Mouse (Mus musculus) embryonic facial prominence, embryonic 15.5 days (tissue): ENCODE measurements around the gene March8. TPM values are rescaled to one million over a fixed set of nuclear protein-coding genes. Genes with fewer than 3 reads are reported as not detected.

Experiments
- ATAC-seq: fragments of 200-750 bp; cut with Nextera tagmentation; 2 replicates; pipeline ENCODE4 v1.8.0; 2017; ENCODE audit warnings: low read depth, moderate TSS enrichment; ENCODE audit not compliant: insufficient number of reproducible peaks, low FRiP score, low TSS enrichment
- H3K27ac ChIP-seq: fragments of 300-500 bp; sonication (generic); replicated peaks from 2 replicates; pipeline ENCODE4 v1.5.1; 2015; ENCODE audit warnings: mild to moderate bottlenecking, inconsistent platforms
- H3K27me3 ChIP-seq: fragments of 300-500 bp; sonication (generic); 2 replicates; pipeline ENCODE4 v1.6.1; 2015; ENCODE audit warnings: inconsistent platforms
- H3K36me3 ChIP-seq: fragments of 300-500 bp; sonication (generic); 2 replicates; pipeline ENCODE4 v1.6.1; 2015; ENCODE audit warnings: mild to moderate bottlenecking, inconsistent platforms
- H3K4me1 ChIP-seq: fragments of 300-500 bp; sonication (generic); 2 replicates; pipeline ENCODE4 v1.6.1; 2015; ENCODE audit warnings: inconsistent platforms
- H3K4me2 ChIP-seq: fragments of 300-500 bp; sonication (generic); replicated peaks from 2 replicates; pipeline ENCODE4 v1.6.1; 2015; ENCODE audit warnings: mild to moderate bottlenecking, inconsistent platforms
- H3K4me3 ChIP-seq: fragments of 300-500 bp; sonication (generic); replicated peaks from 2 replicates; pipeline ENCODE4 v1.5.1; 2015; ENCODE audit warnings: mild to moderate bottlenecking, inconsistent platforms
- H3K9ac ChIP-seq: fragments of 300-500 bp; sonication (generic); 2 replicates; pipeline ENCODE4 v1.6.1; 2015; ENCODE audit warnings: inconsistent platforms
- H3K9me3 ChIP-seq: fragments of 300-500 bp; sonication (generic); replicated peaks from 2 replicates; pipeline ENCODE4 v1.6.1; 2016; ENCODE audit warnings: inconsistent platforms
- WGBS: fragments of 180-500 bp; shearing (Covaris S2); methylation state at CpG from one replicate; pipeline ENCODE4 v1.1.7; 2015; 5-methylcytosine and 5-hydroxymethylcytosine counted together
- polyA plus RNA-seq: library from polyadenylated mRNA; unstranded; fragments of >200 nt; fragmentation: Nextera tagmentation; extraction: Ambion mirVana; gene quantifications from 2 replicates; pipeline ENCODE4 v1.2.1, GENCODE M21; 2015

The March8 gene
- polyA plus RNA-seq, 1 experiment from 2014 or later: 30.1 TPM

- Histone ChIP-seq H3K4me1 (no peaks in the 10 kb centered on the region), H3K9me3 (no peaks in the 10 kb centered on the region), H3K4me3 (no peak overlapping the region), H3K27ac (no peak overlapping the region), H3K36me3 (0 out of 2 replicates have a peak, but pooled peaks cover 4% of the 10 kb centered on the region), H3K27me3 (no peaks in the 10 kb centered on the region), H3K4me2 (no peak overlapping the region), H3K9ac (no peak overlapping the region)
- 92% methylated on average over 1 of the region's 1 CpGs for WGBS
- no peak for ATAC-seq
Measured at GRCm38 (mm10) chr6:116374136-116374535, 36.3 kb downstream of the March8 start.

GRCm38 (mm10) chr6:116374618-116375017 lies 36.8 kb downstream of the March8 start:
- Histone ChIP-seq H3K9ac (no peak overlapping the region), H3K9me3 (no peaks in the 10 kb centered on the region), H3K36me3 (0 out of 2 replicates have a peak, but pooled peaks cover 4% of the 10 kb centered on the region), H3K4me2 (no peak overlapping the region), H3K27ac (no peak overlapping the region), H3K4me1 (no peaks in the 10 kb centered on the region), H3K27me3 (no peaks in the 10 kb centered on the region), H3K4me3 (no peak overlapping the region)
- no peak for ATAC-seq

- 0 out of 2 replicates have a peak, but pooled peaks cover 4% of the 10 kb centered on the region for H3K36me3 ChIP-seq
- no peak overlapping the region for H3K4me3 ChIP-seq
- WGBS: 85% methylated on average over 7 of the region's 7 CpGs
- ATAC-seq: no peak
- no peaks in the 10 kb centered on the region for H3K9me3 ChIP-seq
- no peak overlapping the region for H3K4me2 ChIP-seq
- H3K27me3 ChIP-seq: no peaks in the 10 kb centered on the region
- no peaks in the 10 kb centered on the region for H3K4me1 ChIP-seq
- no peak overlapping the region for H3K9ac ChIP-seq
- H3K27ac ChIP-seq: no peak overlapping the region
Measured at GRCm38 (mm10) chr6:116378892-116379291, 41.1 kb downstream of the March8 start.

- Histone ChIP-seq H3K4me3 (no peak overlapping the region), H3K27me3 (no peaks in the 10 kb centered on the region), H3K36me3 (0 out of 2 replicates have a peak, but pooled peaks cover 4% of the 10 kb centered on the region), H3K4me1 (no peaks in the 10 kb centered on the region), H3K9me3 (no peaks in the 10 kb centered on the region), H3K9ac (no peak overlapping the region), H3K27ac (no peak overlapping the region), H3K4me2 (no peak overlapping the region)
- WGBS: 48% methylated on average over 3 of the region's 3 CpGs
- no peak for ATAC-seq
Measured at GRCm38 (mm10) chr6:116380157-116380556, 42.3 kb downstream of the March8 start.

GRCm38 (mm10) chr6:116381605-116382004 lies 43.8 kb downstream of the March8 start:
- H3K9me3 ChIP-seq: no peaks in the 10 kb centered on the region
- no peak overlapping the region for H3K4me3 ChIP-seq
- H3K36me3 ChIP-seq: 0 out of 2 replicates have a peak, but pooled peaks cover 4% of the 10 kb centered on the region
- 45% methylated on average over 2 of the region's 2 CpGs for WGBS
- H3K4me1 ChIP-seq: 0 out of 2 replicates have a peak, but pooled peaks cover 3% of the 10 kb centered on the region
- H3K4me2 ChIP-seq: no peak overlapping the region
- H3K27me3 ChIP-seq: no peaks in the 10 kb centered on the region
- H3K9ac ChIP-seq: no peak overlapping the region
- ATAC-seq: no peak
- no peak overlapping the region for H3K27ac ChIP-seq

GRCm38 (mm10) chr6:116383582-116383981 lies 45.8 kb downstream of the March8 start:
- no peaks in the 10 kb centered on the region for H3K36me3 ChIP-seq
- no peak overlapping the region for H3K4me3 ChIP-seq
- no peaks in the 10 kb centered on the region for H3K27me3 ChIP-seq
- no peak overlapping the region for H3K27ac ChIP-seq
- H3K9ac ChIP-seq: no peak overlapping the region
- 76% methylated on average over 10 of the region's 10 CpGs for WGBS
- 0 out of 2 replicates have a peak, but pooled peaks cover 3% of the 10 kb centered on the region for H3K4me1 ChIP-seq
- H3K4me2 ChIP-seq: no peak overlapping the region
- H3K9me3 ChIP-seq: no peaks in the 10 kb centered on the region
- no peak for ATAC-seq

- ATAC-seq: no peak
- WGBS: 35% methylated on average over 5 of the region's 5 CpGs
- no peaks in the 10 kb centered on the region for H3K9me3 ChIP-seq
- H3K4me3 ChIP-seq: no peak overlapping the region
- H3K4me1 ChIP-seq: 0 out of 2 replicates have a peak, but pooled peaks cover 3% of the 10 kb centered on the region
- H3K27me3 ChIP-seq: no peaks in the 10 kb centered on the region
- H3K36me3 ChIP-seq: no peaks in the 10 kb centered on the region
- no peak overlapping the region for H3K27ac ChIP-seq
- no peak overlapping the region for H3K4me2 ChIP-seq
- H3K9ac ChIP-seq: no peak overlapping the region
Measured at GRCm38 (mm10) chr6:116385194-116386044, 47.6 kb downstream of the March8 start.

GRCm38 (mm10) chr6:116386045-116386415 lies 48.2 kb downstream of the March8 start:
- no peak overlapping the region for H3K27ac ChIP-seq
- H3K4me1 ChIP-seq: 0 out of 2 replicates have a peak, but pooled peaks cover 3% of the 10 kb centered on the region
- no peaks in the 10 kb centered on the region for H3K36me3 ChIP-seq
- H3K4me3 ChIP-seq: no peak overlapping the region
- ATAC-seq: no peak; the same call in 1 of the 2 replicates
- no peaks in the 10 kb centered on the region for H3K9me3 ChIP-seq
- 33% methylated on average over 4 of the region's 4 CpGs for WGBS
- H3K4me2 ChIP-seq: no peak overlapping the region
- H3K9ac ChIP-seq: no peak overlapping the region
- H3K27me3 ChIP-seq: no peaks in the 10 kb centered on the region

GRCm38 (mm10) chr6:116386506-116386905 lies 48.7 kb downstream of the March8 start:
- Histone ChIP-seq H3K4me3 (no peak overlapping the region), H3K4me1 (0 out of 2 replicates have a peak, but pooled peaks cover 3% of the 10 kb centered on the region), H3K4me2 (no peak overlapping the region), H3K9ac (no peak overlapping the region), H3K27ac (no peak overlapping the region), H3K27me3 (no peaks in the 10 kb centered on the region), H3K36me3 (no peaks in the 10 kb centered on the region), H3K9me3 (no peaks in the 10 kb centered on the region)
- 67% methylated on average over 3 of the region's 3 CpGs for WGBS
- ATAC-seq: no peak

- no peak overlapping the region for H3K4me3 ChIP-seq
- no peaks in the 10 kb centered on the region for H3K9me3 ChIP-seq
- H3K27ac ChIP-seq: no peak overlapping the region
- H3K4me1 ChIP-seq: 0 out of 2 replicates have a peak, but pooled peaks cover 3% of the 10 kb centered on the region
- no peak for ATAC-seq
- no peak overlapping the region for H3K9ac ChIP-seq
- H3K36me3 ChIP-seq: no peaks in the 10 kb centered on the region
- H3K4me2 ChIP-seq: no peak overlapping the region
- no peaks in the 10 kb centered on the region for H3K27me3 ChIP-seq
- 93% methylated on average over 1 of the region's 1 CpGs for WGBS
Measured at GRCm38 (mm10) chr6:116388068-116388467, 50.2 kb downstream of the March8 start.

- no peaks in the 10 kb centered on the region for H3K9me3 ChIP-seq
- H3K36me3 ChIP-seq: no peaks in the 10 kb centered on the region
- no peaks in the 10 kb centered on the region for H3K27me3 ChIP-seq
- H3K9ac ChIP-seq: no peak overlapping the region
- no peak overlapping the region for H3K4me3 ChIP-seq
- 0 out of 2 replicates have a peak, but pooled peaks cover 3% of the 10 kb centered on the region for H3K4me1 ChIP-seq
- no peak overlapping the region for H3K27ac ChIP-seq
- no peak overlapping the region for H3K4me2 ChIP-seq
- no peak for ATAC-seq
Measured at GRCm38 (mm10) chr6:116389481-116389880, 51.7 kb downstream of the March8 start.
